Mouse (Mus musculus) hindbrain, embryonic 14.5 days (tissue): Measurements from ENCODE around the gene Spink2. TPM values are rescaled to one million over a fixed set of nuclear protein-coding genes. Genes with fewer than 3 reads are reported as not detected.

Experiments used
- ATAC-seq: fragments of 200-750 bp; cut with Nextera tagmentation; 2 replicates; pipeline ENCODE4 v1.8.0; 2017; ENCODE audit warnings: moderate number of reproducible peaks, mild to moderate bottlenecking, moderate TSS enrichment, moderate library complexity; ENCODE audit not compliant: low FRiP score
- DNase-seq: peaks from one replicate; pipeline ENCODE4 v3.0.0-alpha.2; 2015; ENCODE audit warnings: low spot score
- H3K27ac ChIP-seq: fragments of 300-500 bp; sonication (generic); 2 replicates; pipeline ENCODE4 v1.5.1; 2014; ENCODE audit warnings: mild to moderate bottlenecking, moderate library complexity
- H3K27me3 ChIP-seq: fragments of 300-500 bp; sonication (generic); 2 replicates; pipeline ENCODE4 v1.6.1; 2014; ENCODE audit warnings: mild to moderate bottlenecking, low read length, mixed read lengths; ENCODE audit not compliant: control insufficient read depth, insufficient read depth
- H3K36me3 ChIP-seq: fragments of 300-500 bp; sonication (generic); replicated peaks from 2 replicates; pipeline ENCODE4 v1.6.1; 2014; ENCODE audit not compliant: control insufficient read depth, insufficient read depth
- H3K4me1 ChIP-seq: fragments of 300-500 bp; sonication (generic); replicated peaks from 2 replicates; pipeline ENCODE4 v1.6.1; 2014; ENCODE audit warnings: antibody characterized with exemption, low read length, mixed read lengths; ENCODE audit not compliant: control insufficient read depth, insufficient read depth
- H3K4me2 ChIP-seq: fragments of 300-500 bp; sonication (generic); replicated peaks from 2 replicates; pipeline ENCODE4 v1.6.1; 2014; ENCODE audit warnings: mild to moderate bottlenecking, moderate library complexity
- H3K4me3 ChIP-seq: fragments of 300-500 bp; sonication (generic); replicated peaks from 2 replicates; pipeline ENCODE4 v1.5.1; 2014; ENCODE audit warnings: mild to moderate bottlenecking, low read length
- H3K9ac ChIP-seq: fragments of 300-500 bp; sonication (generic); 2 replicates; pipeline ENCODE4 v1.6.1; 2014
- H3K9me3 ChIP-seq: fragments of 300-500 bp; sonication (generic); 2 replicates; pipeline ENCODE4 v1.6.1; 2016; ENCODE audit warnings: low read length; ENCODE audit not compliant: control insufficient read depth
- WGBS: fragments of 180-500 bp; shearing (Covaris S2); extraction: QIAGEN DNeasy Blood & Tissue Kit; methylation state at CpG from one replicate; pipeline ENCODE4 v1.1.7; 2014; 5-methylcytosine and 5-hydroxymethylcytosine counted together
- polyA plus RNA-seq: library from polyadenylated mRNA; unstranded; fragments of >200 nt; fragmentation: Nextera tagmentation; extraction: Ambion mirVana; gene quantifications from 2 replicates; pipeline ENCODE4 v1.2.1, GENCODE M21; 2014

Spink2 gene
- polyA plus RNA-seq, result 1.8 and 2.0 TPM in 2 replicates

DNA sequence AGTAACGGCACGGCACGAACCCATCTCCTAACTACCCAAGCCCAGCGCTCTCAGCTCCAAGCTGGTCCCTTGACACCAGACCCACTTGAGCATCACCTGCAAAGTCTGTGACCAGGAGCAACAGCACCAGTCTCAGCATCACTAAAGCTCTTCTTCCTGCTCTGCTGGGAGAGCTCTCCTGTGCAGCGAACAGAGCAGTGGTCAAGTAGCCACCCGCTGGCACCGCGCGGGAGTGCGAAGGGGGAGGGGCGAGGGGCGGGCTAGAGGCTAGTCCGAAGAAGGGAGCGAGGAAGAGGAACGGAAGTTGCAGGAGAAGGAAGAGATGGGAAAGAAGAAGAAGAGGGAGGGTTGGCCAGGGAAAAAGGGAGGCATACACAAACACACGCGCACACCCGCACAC lies at the start of gene Spink2:
Gene Spink2 (minus strand): TSS at position 236 of the 400 bp plus-strand sequence.
- Histone ChIP-seq H3K27ac (no peak within 1 kb of the TSS), H3K4me3 (peak within 1 kb of the TSS; percentile 18), H3K9me3 (no peaks in the 10 kb centered on the region), H3K4me2 (peak within 1 kb of the TSS; percentile 53), H3K27me3 (no peaks in the 10 kb centered on the region), H3K9ac (peak within 1 kb of the TSS; percentile 45), H3K36me3 (no peaks in the 10 kb centered on the region), H3K4me1 (peaks cover 5% of the 10 kb centered on the region; the same call in 1 of the 2 replicates)
- no peak for DNase-seq
- 11% methylated on average over 13 of the region's 18 CpGs for WGBS
- ATAC-seq, result no peak

DNA sequence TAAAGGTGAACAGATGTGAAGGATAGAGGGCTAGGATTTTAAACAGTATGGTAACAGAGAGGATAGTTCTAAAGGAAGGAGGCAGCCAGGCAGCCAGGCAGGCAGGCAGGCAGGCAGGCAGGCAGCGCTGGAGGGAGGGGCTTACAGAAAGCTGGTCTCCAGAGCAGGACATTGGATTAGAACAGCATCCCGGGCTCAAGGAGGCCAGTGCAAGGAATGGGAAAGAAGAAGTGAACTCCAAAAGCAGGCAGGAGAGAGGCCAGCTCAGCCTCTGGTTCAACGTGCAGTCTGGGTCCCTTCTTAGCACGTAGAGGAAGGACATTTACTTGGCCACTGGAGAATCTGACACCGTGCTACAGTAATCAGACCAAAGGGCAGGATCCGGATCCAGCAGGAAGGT lies 48.9 kb upstream of the Spink2 start:
- H3K9me3 ChIP-seq, result no peaks in the 10 kb centered on the region
- 64% methylated on average over 6 of the region's 6 CpGs for WGBS
- no peaks in the 10 kb centered on the region for H3K27me3 ChIP-seq
- no peak overlapping the region for H3K4me3 ChIP-seq
- H3K36me3 ChIP-seq, result no peaks in the 10 kb centered on the region
- no peak for ATAC-seq
- no peaks in the 10 kb centered on the region for H3K4me1 ChIP-seq
- no peak for DNase-seq
- H3K9ac ChIP-seq, result no peak overlapping the region
- H3K27ac ChIP-seq, result no peak overlapping the region
- no peak overlapping the region for H3K4me2 ChIP-seq

DNA sequence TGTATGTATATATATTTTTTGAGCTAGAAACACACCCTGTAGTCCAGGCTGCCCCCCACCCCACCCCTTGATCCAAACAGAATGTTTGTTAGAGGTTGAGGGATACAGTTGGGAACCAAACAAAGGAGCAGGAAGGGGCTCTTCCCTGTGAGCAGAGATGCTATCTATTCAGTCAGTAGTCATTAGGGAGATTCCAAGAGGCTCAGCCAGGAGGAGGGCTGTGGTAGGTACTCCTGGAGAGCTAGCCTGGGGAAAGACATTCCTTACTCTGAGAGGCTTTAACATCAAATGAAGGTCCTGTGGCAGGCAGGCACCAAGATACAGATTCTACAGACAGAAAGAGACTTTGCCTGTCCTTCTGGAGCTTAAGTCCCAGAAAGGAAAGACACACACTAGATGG lies 48.0 kb upstream of the Spink2 start:
- Histone ChIP-seq H3K27me3 (no peaks in the 10 kb centered on the region), H3K4me2 (no peak overlapping the region), H3K36me3 (no peaks in the 10 kb centered on the region), H3K9ac (no peak overlapping the region), H3K4me1 (no peaks in the 10 kb centered on the region), H3K4me3 (no peak overlapping the region), H3K27ac (no peak overlapping the region), H3K9me3 (no peaks in the 10 kb centered on the region)
- ATAC-seq (no peak), DNase-seq (no peak)

DNA sequence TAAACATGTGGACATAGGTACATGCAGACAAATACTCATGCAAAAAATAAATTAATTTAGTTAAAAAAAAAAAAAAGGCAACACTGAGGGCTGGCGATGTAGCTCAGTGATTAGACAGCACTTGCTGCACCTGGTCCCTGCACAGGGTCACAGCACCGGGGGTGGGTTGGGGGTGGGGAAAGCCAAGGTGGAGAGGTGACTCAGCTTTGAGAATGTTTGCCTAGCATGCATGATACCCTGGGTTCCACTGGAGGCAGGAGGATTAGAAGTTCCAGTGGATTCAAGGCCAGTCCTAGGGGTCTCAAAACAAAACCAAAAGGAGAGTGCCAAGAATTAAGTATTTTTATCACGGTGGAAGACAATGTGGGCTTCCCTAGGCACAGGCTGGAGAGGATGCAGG lies 46.3 kb upstream of the Spink2 start:
- Histone ChIP-seq H3K4me2 (no peak overlapping the region), H3K27me3 (no peaks in the 10 kb centered on the region), H3K36me3 (no peaks in the 10 kb centered on the region), H3K4me1 (no peaks in the 10 kb centered on the region), H3K9ac (no peak overlapping the region), H3K4me3 (no peak overlapping the region), H3K27ac (no peak overlapping the region), H3K9me3 (no peaks in the 10 kb centered on the region)
- DNase-seq (no peak), ATAC-seq (no peak)
- 68% methylated on average over 3 of the region's 3 CpGs for WGBS

DNA sequence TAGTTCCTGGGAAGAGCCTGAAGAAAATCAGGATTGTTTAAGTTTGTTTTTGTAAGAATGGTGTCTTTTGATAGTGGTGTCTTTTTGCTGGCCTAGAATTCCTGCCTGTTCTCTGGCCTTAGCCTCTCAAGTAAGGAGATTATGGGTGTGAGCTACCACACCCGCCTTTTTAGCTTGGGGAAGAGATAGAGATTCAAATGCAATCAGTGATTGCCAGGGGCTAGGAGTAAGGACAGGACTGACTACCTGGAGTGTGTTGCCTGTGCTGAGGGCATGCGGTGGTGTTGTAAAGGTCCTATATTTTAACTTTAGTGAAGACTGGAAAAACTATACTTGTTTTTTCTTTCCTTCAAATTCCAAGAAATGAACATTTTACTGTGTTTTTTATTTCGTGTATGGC lies 43.1 kb upstream of the Spink2 start:
- WGBS, result 70% methylated on average over 3 of the region's 3 CpGs
- no peak overlapping the region for H3K4me2 ChIP-seq
- H3K27ac ChIP-seq, result no peak overlapping the region
- no peaks in the 10 kb centered on the region for H3K9me3 ChIP-seq
- H3K4me1 ChIP-seq, result no peaks in the 10 kb centered on the region
- no peak for ATAC-seq
- no peak overlapping the region for H3K4me3 ChIP-seq
- no peaks in the 10 kb centered on the region for H3K36me3 ChIP-seq
- no peaks in the 10 kb centered on the region for H3K27me3 ChIP-seq
- H3K9ac ChIP-seq, result no peak overlapping the region
- no peak for DNase-seq

DNA sequence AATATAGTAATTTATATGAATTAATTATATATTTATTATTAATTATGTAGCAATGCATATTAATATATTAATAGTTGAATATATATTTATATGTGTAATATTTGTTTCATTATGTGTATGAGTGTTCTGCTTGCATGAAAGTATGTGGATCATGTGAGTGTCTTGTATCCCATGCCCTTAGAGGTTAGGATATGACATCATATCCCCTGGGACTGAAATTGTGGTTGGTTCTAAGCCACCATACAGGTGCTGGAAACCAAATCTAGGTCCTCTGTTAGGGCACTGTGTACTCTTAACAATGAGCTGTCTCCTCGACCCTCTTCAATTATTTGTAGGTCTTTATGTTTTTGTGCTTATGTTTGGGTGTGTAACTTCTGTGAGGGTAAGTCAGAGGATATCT lies 41.9 kb upstream of the Spink2 start:
- no peak overlapping the region for H3K4me2 ChIP-seq
- no peaks in the 10 kb centered on the region for H3K36me3 ChIP-seq
- no peak for ATAC-seq
- H3K4me3 ChIP-seq, result no peak overlapping the region
- H3K9ac ChIP-seq, result no peak overlapping the region
- no peak overlapping the region for H3K27ac ChIP-seq
- DNase-seq, result no peak
- no peaks in the 10 kb centered on the region for H3K27me3 ChIP-seq
- WGBS, result 86% methylated on average over 1 of the region's 1 CpGs
- H3K4me1 ChIP-seq, result no peaks in the 10 kb centered on the region
- H3K9me3 ChIP-seq, result no peaks in the 10 kb centered on the region

DNA sequence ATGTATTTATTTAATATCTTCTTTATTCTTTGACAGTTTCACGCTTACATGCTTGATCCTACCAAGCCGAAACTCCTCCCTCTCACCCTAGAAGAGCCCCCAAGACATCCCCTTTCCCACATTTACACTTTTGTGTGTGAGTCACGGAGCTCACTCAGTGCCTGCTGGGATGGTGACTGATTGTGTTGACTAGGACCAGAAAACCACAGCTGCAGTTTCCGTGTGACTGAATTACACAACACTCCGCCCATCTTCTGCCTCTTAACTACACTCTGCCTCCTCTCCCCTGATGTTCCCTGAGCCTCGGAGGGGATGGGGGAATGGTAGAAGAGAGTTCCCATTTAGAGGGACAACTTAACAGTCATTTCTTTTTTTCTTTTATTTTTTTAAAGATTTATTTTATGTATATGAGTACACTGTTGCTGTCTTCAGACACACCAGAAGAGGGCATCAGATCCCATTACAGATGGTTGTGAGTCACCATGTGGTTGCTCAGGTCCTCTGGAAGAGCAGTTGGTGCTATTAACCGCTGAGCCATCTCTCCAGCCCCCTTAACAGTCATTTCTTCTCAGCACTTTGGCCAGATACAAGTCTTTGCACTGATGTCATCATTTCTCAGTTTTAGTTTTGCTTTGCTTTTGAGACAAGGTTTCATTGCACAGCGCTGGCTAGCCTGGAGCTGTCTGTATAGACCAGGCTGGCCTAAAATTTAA lies 41.0 kb upstream of the Spink2 start:
- Histone ChIP-seq H3K9me3 (no peaks in the 10 kb centered on the region), H3K27ac (no peak overlapping the region), H3K9ac (no peak overlapping the region), H3K4me2 (no peak overlapping the region), H3K4me1 (no peaks in the 10 kb centered on the region), H3K36me3 (no peaks in the 10 kb centered on the region), H3K27me3 (no peaks in the 10 kb centered on the region), H3K4me3 (no peak overlapping the region)
- ATAC-seq (no peak), DNase-seq (no peak)
- WGBS, result 62% methylated on average over 8 of the region's 8 CpGs

DNA sequence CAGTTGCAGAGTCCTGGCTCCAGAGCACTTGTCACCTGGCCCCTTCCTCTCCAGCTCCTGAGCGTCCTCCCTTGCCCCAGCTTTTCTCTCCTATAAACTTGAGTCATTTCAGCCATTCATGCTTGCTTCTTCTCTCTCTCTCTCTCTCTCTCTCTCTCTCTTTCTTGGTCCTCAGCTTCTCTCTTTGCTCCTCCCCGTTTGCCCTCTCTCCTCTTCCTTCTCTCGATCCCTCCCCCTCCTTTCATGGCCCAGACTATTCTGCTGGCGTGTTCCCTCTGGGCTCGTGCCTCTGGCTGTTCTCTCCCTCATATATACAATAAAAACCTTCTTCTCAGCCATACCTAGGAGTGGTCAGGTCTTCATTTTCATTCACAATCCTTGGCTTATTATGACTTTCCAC lies 40.4 kb upstream of the Spink2 start:
- Histone ChIP-seq H3K27ac (no peak overlapping the region), H3K27me3 (no peaks in the 10 kb centered on the region), H3K9ac (no peak overlapping the region), H3K36me3 (no peaks in the 10 kb centered on the region), H3K4me3 (no peak overlapping the region), H3K9me3 (no peaks in the 10 kb centered on the region), H3K4me2 (no peak overlapping the region), H3K4me1 (no peaks in the 10 kb centered on the region)
- 37% methylated on average over 5 of the region's 5 CpGs for WGBS
- DNase-seq (no peak), ATAC-seq (no peak)

DNA sequence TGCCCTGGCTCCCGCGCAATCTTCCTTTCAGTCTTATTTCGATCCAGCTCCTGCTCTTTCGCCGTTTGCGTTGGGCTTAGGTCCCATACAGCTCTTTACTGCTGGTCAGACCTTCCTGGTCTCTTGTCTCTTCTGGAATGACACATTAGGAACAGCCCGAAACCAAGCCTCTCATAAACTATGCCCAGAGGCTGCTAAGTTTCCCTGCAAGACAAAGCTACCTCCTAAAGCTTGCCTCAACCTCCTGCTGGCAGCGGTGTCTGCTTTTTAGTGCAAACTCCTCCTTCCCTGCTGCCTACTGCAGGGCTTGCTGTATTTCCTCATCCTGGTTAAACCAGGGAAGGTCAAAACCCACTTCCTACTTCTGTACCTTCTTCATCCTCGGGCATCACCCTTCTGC lies 38.8 kb upstream of the Spink2 start:
- Histone ChIP-seq H3K4me1 (peaks cover 9% of the 10 kb centered on the region; the same call in 1 of the 2 replicates), H3K27me3 (no peaks in the 10 kb centered on the region), H3K36me3 (no peaks in the 10 kb centered on the region), H3K9me3 (no peaks in the 10 kb centered on the region), H3K9ac (no peak overlapping the region), H3K27ac (no peak overlapping the region), H3K4me3 (no peak overlapping the region), H3K4me2 (no peak overlapping the region)
- ATAC-seq (no peak), DNase-seq (no peak)
- 71% methylated on average over 9 of the region's 9 CpGs for WGBS
